Mouse (Mus musculus): ENCODE measurements around the gene Paics.

DNA sequence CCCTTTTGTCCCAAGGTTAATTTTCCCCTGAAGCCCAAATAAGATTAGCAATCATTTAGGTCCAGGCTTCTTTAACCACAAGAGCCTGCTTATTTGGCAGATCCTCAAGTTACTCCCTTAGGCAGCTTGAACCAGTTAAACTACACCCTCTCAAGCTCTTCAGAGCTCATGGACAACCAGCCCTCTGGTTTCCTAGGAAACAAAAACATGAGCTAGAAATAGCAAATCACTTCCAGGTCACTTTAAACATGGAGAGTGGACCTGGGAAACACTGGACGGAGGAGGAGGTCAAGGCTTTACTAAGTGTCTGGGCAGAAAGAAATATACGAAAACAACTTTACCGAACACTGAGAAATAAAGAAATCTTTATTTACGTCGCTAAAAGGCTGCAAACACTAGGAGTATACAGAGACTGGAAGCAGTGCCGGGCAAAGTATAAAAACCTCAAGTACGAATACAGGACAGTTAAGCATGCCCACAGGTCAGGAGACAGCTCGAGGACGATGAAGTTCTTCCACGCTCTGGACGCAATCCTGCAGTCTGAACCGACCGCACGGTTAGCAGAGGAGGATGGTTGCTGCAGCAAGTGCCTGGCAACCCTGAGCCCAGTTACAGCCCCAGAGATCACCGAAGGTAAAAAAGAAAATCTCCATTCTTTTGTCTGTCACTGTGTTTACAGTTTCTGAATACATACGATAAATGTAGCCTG lies 22.8 kb upstream of the Paics start:
- TF ChIP-seq CTCF (IDR thresholded peaks at IDR 0.05; ENCODE audit: low read depth) (no peak), EP300 (IDR thresholded peaks at IDR 0.05; ENCODE audit: low read depth) (no peak)

Measured in liver, postnatal 0 days (tissue).